Mouse (Mus musculus): ENCODE results near the gene Eif2b5.
"Not testable (repeated sequence)": the region's sequence is repeated elsewhere in the genome, so short reads cannot be mapped to it uniquely, and the experiment has no call there.

Eif2b5 gene

GRCm38 (mm10) chr16:20498677-20499475 is at the start of gene Eif2b5:
Eif2b5 (plus strand) TSS chr16:20498817.
- DNase-seq (ENCODE audit: low spot score) = peak; percentile 71

GRCm38 (mm10) chr16:20451774-20452173 is 46.8 kb upstream of the Eif2b5 start:
- no peak for DNase-seq (ENCODE audit: low spot score)

- DNase-seq (ENCODE audit: low spot score) = no peak
Measured at GRCm38 (mm10) chr16:20454155-20454654, 44.4 kb upstream of the Eif2b5 start.

GRCm38 (mm10) chr16:20456106-20456505 is 42.5 kb upstream of the Eif2b5 start:
- DNase-seq (ENCODE audit: low spot score) = no peak

- not testable (repeated sequence) for DNase-seq (ENCODE audit: low spot score)
Measured at GRCm38 (mm10) chr16:20458736-20459135, 39.9 kb upstream of the Eif2b5 start.

GRCm38 (mm10) chr16:20464725-20465124 is 33.9 kb upstream of the Eif2b5 start:
- no peak for DNase-seq (ENCODE audit: low spot score)

GRCm38 (mm10) chr16:20470981-20471380 is 27.6 kb upstream of the Eif2b5 start:
- DNase-seq (ENCODE audit: low spot score) = no peak

- no peak for DNase-seq (ENCODE audit: low spot score)
Measured at GRCm38 (mm10) chr16:20471686-20472085, 26.9 kb upstream of the Eif2b5 start.

GRCm38 (mm10) chr16:20473748-20474147 is 24.9 kb upstream of the Eif2b5 start:
- DNase-seq (ENCODE audit: low spot score) = no peak

GRCm38 (mm10) chr16:20474211-20474610 is 24.4 kb upstream of the Eif2b5 start:
- no peak for DNase-seq (ENCODE audit: low spot score)

- DNase-seq (ENCODE audit: low spot score) = no peak
Measured at GRCm38 (mm10) chr16:20474786-20475185, 23.8 kb upstream of the Eif2b5 start.

GRCm38 (mm10) chr16:20475335-20475734 is 23.3 kb upstream of the Eif2b5 start:
- no peak for DNase-seq (ENCODE audit: low spot score)

- DNase-seq (ENCODE audit: low spot score) = no peak
Measured at GRCm38 (mm10) chr16:20476857-20477256, 21.8 kb upstream of the Eif2b5 start.

GRCm38 (mm10) chr16:20477270-20477669 is 21.3 kb upstream of the Eif2b5 start:
- DNase-seq (ENCODE audit: low spot score) = no peak

- DNase-seq (ENCODE audit: low spot score) = no peak
Measured at GRCm38 (mm10) chr16:20478504-20478903, 20.1 kb upstream of the Eif2b5 start.

GRCm38 (mm10) chr16:20479026-20479760 is 19.4 kb upstream of the Eif2b5 start:
- not testable (repeated sequence) for DNase-seq (ENCODE audit: low spot score)

GRCm38 (mm10) chr16:20480115-20480514 is 18.5 kb upstream of the Eif2b5 start:
- no peak for DNase-seq (ENCODE audit: low spot score)

- DNase-seq (ENCODE audit: low spot score) = no peak
Measured at GRCm38 (mm10) chr16:20481746-20482145, 16.9 kb upstream of the Eif2b5 start.

GRCm38 (mm10) chr16:20483716-20484115 is 14.9 kb upstream of the Eif2b5 start:
- not testable (repeated sequence) for DNase-seq (ENCODE audit: low spot score)

- DNase-seq (ENCODE audit: low spot score) = no peak
Measured at GRCm38 (mm10) chr16:20485061-20485460, 13.6 kb upstream of the Eif2b5 start.

- no peak for DNase-seq (ENCODE audit: low spot score)
Measured at GRCm38 (mm10) chr16:20486048-20486447, 12.6 kb upstream of the Eif2b5 start.

- no peak for DNase-seq (ENCODE audit: low spot score)
Measured at GRCm38 (mm10) chr16:20488151-20488550, 10.5 kb upstream of the Eif2b5 start.

- DNase-seq (ENCODE audit: low spot score) = not testable (repeated sequence)
Measured at GRCm38 (mm10) chr16:20488751-20489150, 9.9 kb upstream of the Eif2b5 start.
